Mouse (Mus musculus) heart, adult 18-20 months (tissue): ENCODE measurements around the gene Slain2. TPM values are rescaled to one million over a fixed set of nuclear protein-coding genes. Genes with fewer than 3 reads are reported as not detected.
"Not testable (repeated sequence)": the region's sequence is repeated elsewhere in the genome, so short reads cannot be mapped to it uniquely, and the experiment has no call there.

Source experiments
- DNase-seq, 2 experiments: peaks; one replicate each; pipeline ENCODE4 v3.0.0; 2021 to 2022; ENCODE audit warnings: mixed read lengths in 1 of 2
- total RNA-seq, 2 experiments: library from RNA; stranded (reverse); gene quantifications; 2 replicates each; pipeline ENCODE4 v1.2.3; 2021

Slain2 gene
- total RNA-seq, 2 experiments from 2014 or later, result 138 to 147 TPM

GRCm38 (mm10) chr5:72899255-72899654, 14.8 kb upstream of the Slain2 start:
- no peak for DNase-seq

- DNase-seq, result no peak
Measured at GRCm38 (mm10) chr5:72901866-72902265, 12.2 kb upstream of the Slain2 start.

GRCm38 (mm10) chr5:72902312-72902711, 11.8 kb upstream of the Slain2 start:
- DNase-seq, result no peak

GRCm38 (mm10) chr5:72902876-72903516, 11.1 kb upstream of the Slain2 start:
- peak in 1 of 2 experiments; percentile 49 for DNase-seq

- peak; percentile 69 to 84 for DNase-seq
Measured at GRCm38 (mm10) chr5:72904903-72905790, 9.0 kb upstream of the Slain2 start.

- no peak for DNase-seq
Measured at GRCm38 (mm10) chr5:72907402-72907801, 6.7 kb upstream of the Slain2 start.

- no peak for DNase-seq
Measured at GRCm38 (mm10) chr5:72908324-72908936, 5.7 kb upstream of the Slain2 start.

GRCm38 (mm10) chr5:72909363-72909762, 4.7 kb upstream of the Slain2 start:
- DNase-seq, result no peak

GRCm38 (mm10) chr5:72910373-72910772, 3.7 kb upstream of the Slain2 start:
- no peak for DNase-seq

- no peak for DNase-seq
Measured at GRCm38 (mm10) chr5:72911284-72911683, 2.8 kb upstream of the Slain2 start.

- DNase-seq, result peak; percentile 30 to 61
Measured at GRCm38 (mm10) chr5:72914633-72915561, 793 bp downstream of the Slain2 start.

- DNase-seq, result no peak
Measured at GRCm38 (mm10) chr5:72916048-72916447, 1.9 kb downstream of the Slain2 start.

GRCm38 (mm10) chr5:72916851-72917250, 2.7 kb downstream of the Slain2 start:
- no peak for DNase-seq

- no peak for DNase-seq
Measured at GRCm38 (mm10) chr5:72920416-72920815, 6.3 kb downstream of the Slain2 start.

GRCm38 (mm10) chr5:72921171-72921570, 7.1 kb downstream of the Slain2 start:
- DNase-seq, result no peak

- no peak for DNase-seq
Measured at GRCm38 (mm10) chr5:72922796-72923195, 8.7 kb downstream of the Slain2 start.

GRCm38 (mm10) chr5:72927074-72927473, 13.0 kb downstream of the Slain2 start:
- no peak for DNase-seq

- peak in 1 of 2 experiments; percentile 55 for DNase-seq
Measured at GRCm38 (mm10) chr5:72933026-72933675, 19.0 kb downstream of the Slain2 start.

- DNase-seq, result not testable (repeated sequence)
Measured at GRCm38 (mm10) chr5:72938421-72938820, 24.3 kb downstream of the Slain2 start.

GRCm38 (mm10) chr5:72939311-72939710, 25.2 kb downstream of the Slain2 start:
- DNase-seq, result no peak

- no peak for DNase-seq
Measured at GRCm38 (mm10) chr5:72940906-72941432, 26.9 kb downstream of the Slain2 start.
